Mouse (Mus musculus) splenic B cell, adult 2 months (primary cell): ENCODE measurements around the gene Insc.

Source experiments
- DNase-seq: peaks from one replicate; pipeline ENCODE4 v3.0.0-alpha.2; 2011; ENCODE audit warnings: low read depth, low spot score
- H3K27me3 ChIP-seq: 2 replicates; pipeline ENCODE4 v1.6.1; 2012; ENCODE audit warnings: mild to moderate bottlenecking, low read length, moderate library complexity, mixed read lengths; ENCODE audit not compliant: control insufficient read depth, poor library complexity, insufficient read depth, severe bottlenecking
- H3K36me3 ChIP-seq: 2 replicates; pipeline ENCODE4 v1.6.1; 2012; ENCODE audit warnings: mild to moderate bottlenecking, low read length, moderate library complexity, mixed read lengths; ENCODE audit not compliant: control insufficient read depth, poor library complexity, insufficient read depth, severe bottlenecking

The Insc gene

GRCm38 (mm10) chr7:114744639-114745245, 1.2 kb downstream of the Insc start:
- H3K27me3 ChIP-seq = no peaks in the 10 kb centered on the region
- no peak for DNase-seq
- H3K36me3 ChIP-seq = no peaks in the 10 kb centered on the region

- no peak for DNase-seq
- no peaks in the 10 kb centered on the region for H3K27me3 ChIP-seq
- H3K36me3 ChIP-seq = no peaks in the 10 kb centered on the region
These were observed 2.2 kb downstream of the Insc start for GRCm38 (mm10) chr7:114745481-114746271.

GRCm38 (mm10) chr7:114747596-114747995, 4.1 kb downstream of the Insc start:
- H3K27me3 ChIP-seq = no peaks in the 10 kb centered on the region

DNA sequence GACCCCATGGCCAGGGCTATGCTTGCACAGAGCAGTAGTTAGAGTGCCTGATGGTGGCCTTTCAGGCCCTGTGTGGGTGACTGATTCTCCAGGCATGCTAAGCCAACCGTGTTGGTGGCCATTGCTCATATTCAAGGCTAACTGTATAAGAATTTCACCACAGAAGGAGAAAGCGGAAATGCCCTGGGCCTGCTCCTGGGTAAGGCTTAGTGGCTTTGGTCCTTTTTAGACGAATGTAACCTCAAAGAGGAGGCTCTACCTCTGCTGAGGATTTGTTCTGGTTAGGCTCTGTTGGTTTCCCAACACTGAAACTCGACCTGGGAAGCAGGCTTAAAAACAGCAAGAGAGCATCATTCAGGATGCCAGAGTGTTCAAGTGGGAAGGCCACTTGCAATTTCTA, 4.7 kb downstream of the Insc start:
- Histone ChIP-seq H3K36me3 (no peaks in the 10 kb centered on the region), H3K27me3 (no peaks in the 10 kb centered on the region)
- no peak for DNase-seq

More at GRCm38 (mm10) chr7:114747596-114747995, 4.1 kb downstream of the Insc start:
- no peak for DNase-seq
- H3K36me3 ChIP-seq = no peaks in the 10 kb centered on the region

GRCm38 (mm10) chr7:114753471-114753870, 10.0 kb downstream of the Insc start:
- no peak for DNase-seq

GRCm38 (mm10) chr7:114754196-114754595, 10.7 kb downstream of the Insc start:
- no peaks in the 10 kb centered on the region for H3K27me3 ChIP-seq
- H3K36me3 ChIP-seq = no peaks in the 10 kb centered on the region
- DNase-seq = no peak

More at GRCm38 (mm10) chr7:114753471-114753870, 10.0 kb downstream of the Insc start:
- no peaks in the 10 kb centered on the region for H3K36me3 ChIP-seq
- H3K27me3 ChIP-seq = no peaks in the 10 kb centered on the region

- no peaks in the 10 kb centered on the region for H3K36me3 ChIP-seq
- no peak for DNase-seq
These were observed 11.1 kb downstream of the Insc start for GRCm38 (mm10) chr7:114754626-114755025.

DNA sequence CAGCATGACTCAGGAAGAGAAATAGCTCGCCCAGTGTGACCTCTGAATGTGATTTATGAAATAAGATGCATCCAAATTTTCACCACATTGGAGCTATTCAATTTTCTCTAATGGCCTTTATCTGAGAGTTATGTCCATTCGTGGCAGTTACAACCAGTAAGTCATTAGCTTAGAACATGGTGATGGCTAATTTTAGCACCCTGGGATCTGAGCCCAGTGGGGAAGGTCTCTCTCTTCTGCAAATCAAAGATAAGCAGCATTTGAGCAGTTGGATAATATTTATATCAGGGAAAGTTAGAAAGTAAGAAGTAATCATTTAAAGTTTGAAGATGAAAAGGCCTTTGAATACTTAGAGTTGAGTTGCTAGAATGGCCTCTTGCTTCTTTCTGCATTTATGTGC, 19.2 kb downstream of the Insc start:
- Histone ChIP-seq H3K27me3 (no peaks in the 10 kb centered on the region), H3K36me3 (no peaks in the 10 kb centered on the region)
- no peak for DNase-seq

More at GRCm38 (mm10) chr7:114754626-114755025, 11.1 kb downstream of the Insc start:
- no peaks in the 10 kb centered on the region for H3K27me3 ChIP-seq

GRCm38 (mm10) chr7:114765273-114765672, 21.8 kb downstream of the Insc start:
- DNase-seq = no peak
- no peaks in the 10 kb centered on the region for H3K27me3 ChIP-seq

GRCm38 (mm10) chr7:114766523-114766922, 23.0 kb downstream of the Insc start:
- DNase-seq = no peak
- H3K27me3 ChIP-seq = no peaks in the 10 kb centered on the region

More at GRCm38 (mm10) chr7:114765273-114765672, 21.8 kb downstream of the Insc start:
- H3K36me3 ChIP-seq = no peaks in the 10 kb centered on the region

DNA sequence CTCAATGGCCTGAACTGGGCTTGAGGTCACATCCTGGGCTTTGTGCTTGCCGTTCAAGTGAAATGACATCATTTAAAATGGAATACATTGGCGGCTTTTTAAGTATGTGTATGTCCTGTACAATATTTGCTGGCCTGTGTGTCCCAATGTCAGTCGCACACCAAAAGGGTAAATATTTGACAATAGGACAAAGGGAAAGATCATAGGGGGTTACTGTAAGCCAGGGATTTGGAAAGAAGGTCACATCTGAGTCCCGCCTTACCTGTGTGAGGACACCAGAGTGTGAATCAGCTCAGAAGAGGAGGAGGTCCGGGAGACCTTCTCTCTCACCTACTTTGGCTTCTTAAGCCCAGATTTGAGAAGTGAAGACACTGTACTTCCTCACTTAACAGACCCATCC, 25.0 kb downstream of the Insc start:
- Histone ChIP-seq H3K36me3 (no peaks in the 10 kb centered on the region), H3K27me3 (no peaks in the 10 kb centered on the region)
- no peak for DNase-seq

More at GRCm38 (mm10) chr7:114766523-114766922, 23.0 kb downstream of the Insc start:
- no peaks in the 10 kb centered on the region for H3K36me3 ChIP-seq

- no peaks in the 10 kb centered on the region for H3K27me3 ChIP-seq
- no peak for DNase-seq
- H3K36me3 ChIP-seq = no peaks in the 10 kb centered on the region
These were observed 25.5 kb downstream of the Insc start for GRCm38 (mm10) chr7:114769041-114769440.

- Histone ChIP-seq H3K27me3 (no peaks in the 10 kb centered on the region), H3K36me3 (no peaks in the 10 kb centered on the region)
- DNase-seq = no peak
These were observed 27.1 kb downstream of the Insc start for GRCm38 (mm10) chr7:114770586-114770985.

GRCm38 (mm10) chr7:114771801-114772200, 28.3 kb downstream of the Insc start:
- Histone ChIP-seq H3K27me3 (no peaks in the 10 kb centered on the region), H3K36me3 (no peaks in the 10 kb centered on the region)
- no peak for DNase-seq

GRCm38 (mm10) chr7:114773781-114774180, 30.3 kb downstream of the Insc start:
- no peaks in the 10 kb centered on the region for H3K36me3 ChIP-seq
- no peak for DNase-seq

More at GRCm38 (mm10) chr7:114773781-114774180, 30.3 kb downstream of the Insc start:
- no peaks in the 10 kb centered on the region for H3K27me3 ChIP-seq
